Mouse (Mus musculus) Patski (cell line): ENCODE measurements at regions not wholly inside any gene's neighbourhood (a gene's known extent, or its start where the extent isn't known, plus 50 kb on each side); places are given as distances from the start of the nearest gene placed in this dataset.

Experiments
- ATAC-seq: fragments of 100-300 bp; one replicate; pipeline ENCODE4 v1.8.0; 2021
- CTCF ChIA-PET: fragments of 350-600 bp; sonication (Branson Sonifier 250); formaldehyde crosslinking; loops from one replicate; lab custom pipeline; 2022; ENCODE audit warnings: inconsistent platforms; lab: Charles Lee
- POLR2A ChIA-PET: fragments of 350-600 bp; sonication (Branson Sonifier 250); formaldehyde crosslinking; loops from one replicate; lab custom pipeline; 2022; ENCODE audit warnings: antibody characterized with exemption, inconsistent platforms; lab: Charles Lee
- DNase-seq: peaks from one replicate; pipeline ENCODE4 v3.0.0-alpha.2; 2011; ENCODE audit warnings: low read depth, low spot score
- H3K27me3 ChIP-seq: fragments of 371-371 bp; one replicate; pipeline ENCODE4 v1.5.1; 2021
- CTCF ChIP-seq: fragments of 100-300 bp; IDR thresholded peaks from one replicate; pipeline ENCODE4 v1.5.1; 2021
- in situ Hi-C: fragments of 300-500 bp; cut with MboI; formaldehyde crosslinking; loops from 3 replicates; pipeline ENCODE4 v1.11.1; 2018; ENCODE audit warnings: low pct_unique_long_range_greater_than_20kb, mixed read lengths

GRCm38 (mm10) chr11:7863711-7864110, 650.0 kb upstream of the Igfbp3 start:
- CTCF ChIA-PET = no interaction called here
- POLR2A ChIA-PET = no interaction called here
- ATAC-seq = no peak
- no peak for TF ChIP-seq CTCF
- DNase-seq = no peak
- H3K27me3 ChIP-seq = no peaks in the 10 kb centered on the region
- in situ Hi-C loops = no loop called here

- DNase-seq (no peak), ATAC-seq (no peak)
- ChIA-PET POLR2A (no interaction called here), CTCF (no interaction called here)
- no peaks in the 10 kb centered on the region for H3K27me3 ChIP-seq
- peak; percentile 26 for TF ChIP-seq CTCF
- in situ Hi-C loops = no loop called here
Measured at GRCm38 (mm10) chr11:7862547-7862946, 648.8 kb upstream of the Igfbp3 start.

GRCm38 (mm10) chr11:7852612-7853011, 638.9 kb upstream of the Igfbp3 start:
- CTCF ChIA-PET = interaction anchor here (1.4 to 1.5 kb wide), 2 partner anchors 15 to 30 kb away, joined by 4 read pairs; no protein-coding TSS in a partner anchor
- in situ Hi-C loops = no loop called here
- ATAC-seq (no peak), DNase-seq (no peak)
- POLR2A ChIA-PET = no interaction called here
- no peaks in the 10 kb centered on the region for H3K27me3 ChIP-seq
- no peak for TF ChIP-seq CTCF

- no peak for TF ChIP-seq CTCF
Measured at GRCm38 (mm10) chr11:7838311-7839237, 624.9 kb upstream of the Igfbp3 start.

GRCm38 (mm10) chr11:7837486-7837885, 623.8 kb upstream of the Igfbp3 start:
- H3K27me3 ChIP-seq = no peaks in the 10 kb centered on the region
- TF ChIP-seq CTCF = no peak
- POLR2A ChIA-PET = no interaction called here
- DNase-seq (no peak), ATAC-seq (no peak)
- CTCF ChIA-PET = interaction anchor here (1.1 kb wide), 2 partner anchors 10 to 14 kb away, joined by 4 read pairs; no protein-coding TSS in a partner anchor
- in situ Hi-C loops = no loop called here

More at GRCm38 (mm10) chr11:7838311-7839237, 624.9 kb upstream of the Igfbp3 start:
- no peak for DNase-seq
- no peaks in the 10 kb centered on the region for H3K27me3 ChIP-seq
- ChIA-PET POLR2A (no interaction called here), CTCF (interaction anchor here (0.8 kb wide), 1 partner anchor 11 kb away, joined by 3 read pairs; no protein-coding TSS in a partner anchor)
- in situ Hi-C loops = no loop called here
- no peak for ATAC-seq

- ChIA-PET CTCF (no interaction called here), POLR2A (no interaction called here)
- no peaks in the 10 kb centered on the region for H3K27me3 ChIP-seq
- ATAC-seq (no peak), DNase-seq (no peak)
- no peak for TF ChIP-seq CTCF
- in situ Hi-C loops = no loop called here
Measured at GRCm38 (mm10) chr11:7834151-7834550, 620.4 kb upstream of the Igfbp3 start.

- ChIA-PET CTCF (no interaction called here), POLR2A (no interaction called here)
- DNase-seq (no peak), ATAC-seq (no peak)
- no peaks in the 10 kb centered on the region for H3K27me3 ChIP-seq
- no peak for TF ChIP-seq CTCF
- in situ Hi-C loops = no loop called here
Measured at GRCm38 (mm10) chr11:7832376-7832775, 618.7 kb upstream of the Igfbp3 start.

GRCm38 (mm10) chr11:7829770-7830169, 616.0 kb upstream of the Igfbp3 start:
- CTCF ChIA-PET = no interaction called here
- ATAC-seq (no peak), DNase-seq (no peak)
- no peaks in the 10 kb centered on the region for H3K27me3 ChIP-seq
- POLR2A ChIA-PET = no interaction called here
- in situ Hi-C loops = no loop called here
- TF ChIP-seq CTCF = no peak

- ATAC-seq (no peak), DNase-seq (no peak)
- CTCF ChIA-PET = interaction anchor here (1.3 to 1.5 kb wide), 2 partner anchors 9 to 11 kb away, joined by 3 to 4 read pairs; no protein-coding TSS in a partner anchor
- H3K27me3 ChIP-seq = no peaks in the 10 kb centered on the region
- in situ Hi-C loops = no loop called here
- TF ChIP-seq CTCF = no peak
- POLR2A ChIA-PET = no interaction called here
Measured at GRCm38 (mm10) chr11:7828001-7828400, 614.3 kb upstream of the Igfbp3 start.

- CTCF ChIA-PET = interaction anchor here (1.3 to 1.5 kb wide), 2 partner anchors 9 to 12 kb away, joined by 3 to 4 read pairs; no protein-coding TSS in a partner anchor
- POLR2A ChIA-PET = no interaction called here
- DNase-seq (no peak), ATAC-seq (no peak)
- no peaks in the 10 kb centered on the region for H3K27me3 ChIP-seq
- in situ Hi-C loops = no loop called here
- no peak for TF ChIP-seq CTCF
Measured at GRCm38 (mm10) chr11:7827402-7827801, 613.7 kb upstream of the Igfbp3 start.

GRCm38 (mm10) chr11:7815750-7816149, 602.0 kb upstream of the Igfbp3 start:
- ATAC-seq = no peak
- no peak for TF ChIP-seq CTCF
- ChIA-PET POLR2A (no interaction called here), CTCF (no interaction called here)
- no peaks in the 10 kb centered on the region for H3K27me3 ChIP-seq
- no peak for DNase-seq
- in situ Hi-C loops = no loop called here
